In the genomic region with DNA sequence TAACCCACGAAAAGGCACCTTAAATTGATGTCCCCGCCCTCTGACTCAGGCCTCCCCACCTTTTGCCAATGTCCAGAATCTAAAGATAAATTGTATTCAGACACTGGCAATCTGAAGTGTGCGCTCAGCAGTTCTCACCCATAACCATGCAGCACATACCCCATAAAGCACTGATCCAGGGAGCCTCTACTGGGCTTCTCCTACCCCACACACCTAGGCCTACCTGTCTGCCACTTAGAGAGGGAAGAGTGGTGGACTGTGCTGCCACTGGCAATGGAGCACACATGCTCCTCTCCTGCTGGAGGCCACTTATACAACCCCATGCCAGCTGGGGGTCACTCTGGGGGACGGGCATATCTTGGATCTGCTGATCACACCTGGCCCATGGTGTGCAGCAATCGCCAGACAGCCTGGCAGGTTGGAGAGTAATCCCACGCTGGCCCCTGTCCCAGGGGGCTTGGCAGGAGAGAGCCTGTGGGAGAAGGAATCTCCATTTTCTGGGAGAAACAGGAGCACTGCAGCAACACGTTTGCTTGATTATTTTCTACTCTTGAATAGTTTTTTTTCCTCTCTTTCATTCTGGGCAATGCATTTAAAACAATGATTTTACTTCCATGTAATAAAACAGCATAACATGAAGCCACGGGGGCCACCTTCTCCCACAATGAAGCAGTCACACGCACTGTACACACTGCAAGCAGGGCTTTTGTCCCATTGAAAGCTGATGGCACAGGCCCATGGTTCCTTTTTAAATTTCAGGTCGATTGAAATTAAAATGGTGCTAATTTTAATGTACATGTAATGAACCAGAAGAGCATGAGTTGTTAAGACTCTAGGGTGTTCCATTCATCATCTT, we compare ENCODE assay signal across 18 mouse cellular contexts.
DNase-seq lines count a peak whose midpoint lies in the region; ATAC-seq lines count a peak whose summit lies in the region.
"Had no signal": no experiment of that assay in that cellular context is flagged by ENCODE, and none has a peak within 500 bp of the region (broad histone marks: within the 10 kb centered on the region; RNA-seq: fewer than 3 reads in every experiment).

No protein-coding gene starts in this region.

- H3K27ac ChIP-seq in forebrain, embryonic 14.5 days (ENCODE audit: low read depth, low read length), result 0 out of 2 replicates have a peak overlapping the region, but pooled peaks have one; percentile 14
- no peak overlapping the region for H3K27ac ChIP-seq in hindbrain, embryonic 15.5 days (replicated peaks)
- H3K27ac ChIP-seq: embryonic facial prominence, embryonic 15.5 days; heart, adult 2 months; heart, embryonic 15.5 days; kidney, postnatal 0 days had no signal

- H3K36me3 ChIP-seq in forebrain, embryonic 14.5 days (ENCODE audit: control insufficient read depth, insufficient read depth, low read length), result no peaks in the 10 kb centered on the region
- no peaks in the 10 kb centered on the region for H3K36me3 ChIP-seq in hindbrain, embryonic 15.5 days
- H3K36me3 ChIP-seq: embryonic facial prominence, embryonic 15.5 days; heart, embryonic 15.5 days had no signal

- WGBS in forebrain, embryonic 14.5 days, result 35% methylated on average over 10 of the region's 10 CpGs
- WGBS in hindbrain, embryonic 15.5 days, result 64% methylated on average over 10 of the region's 10 CpGs

- H3K4me3 ChIP-seq in forebrain, embryonic 14.5 days (ENCODE audit: low read depth, low read length), result no peak overlapping the region
- no peak overlapping the region for H3K4me3 ChIP-seq in hindbrain, embryonic 15.5 days
- H3K4me3 ChIP-seq: embryonic facial prominence, embryonic 15.5 days; heart, adult 2 months; heart, embryonic 15.5 days had no signal

- peaks cover 6% of the 10 kb centered on the region for H3K4me1 ChIP-seq in forebrain, embryonic 14.5 days (ENCODE audit: control insufficient read depth, insufficient read depth, low read length)
- H3K4me1 ChIP-seq in hindbrain, embryonic 15.5 days (replicated peaks), result no peaks in the 10 kb centered on the region
- H3K4me1 ChIP-seq: embryonic facial prominence, embryonic 15.5 days; heart, embryonic 15.5 days had no signal

- ATAC-seq in forebrain, embryonic 14.5 days, result peak; percentile 93
- peak; percentile 61; the same call in 1 of the 2 replicates for ATAC-seq in hindbrain, embryonic 15.5 days (ENCODE audit: low FRiP score, low read depth)

- no peak overlapping the region for H3K9ac ChIP-seq in forebrain, embryonic 14.5 days (ENCODE audit: low read length)
- H3K9ac ChIP-seq in hindbrain, embryonic 15.5 days, result no peak overlapping the region
- H3K9ac ChIP-seq: embryonic facial prominence, embryonic 15.5 days; heart, embryonic 15.5 days had no signal

- peak; percentile 7 for DNase-seq in right cerebral cortex, postnatal 14 days
- DNase-seq in right cerebral cortex, adult 2 months (ENCODE audit: low spot score in 2 of 2), result no peak
- DNase-seq in forebrain, embryonic 14.5 days (ENCODE audit: low spot score), result peak; percentile 83
- DNase-seq in cerebellum, postnatal 36 days, result no peak
- no peak for DNase-seq in layer of hippocampus, adult 18-20 months (ENCODE audit: low spot score in 2 of 2)
- DNase-seq in lung, adult 18-20 months, result no peak
- DNase-seq: adrenal gland, postnatal 25 days; cerebellum, adult 9-10 months; gastrocnemius, postnatal 14 days; heart, adult 2 months; kidney, adult 11 months; lung, postnatal 14 days; right cerebral cortex, adult 18-20 months; thymus, postnatal 36 days had no signal

- H3K9me3 ChIP-seq in forebrain, embryonic 14.5 days (replicated peaks; ENCODE audit: control insufficient read depth, low read length), result no peaks in the 10 kb centered on the region
- no peaks in the 10 kb centered on the region for H3K9me3 ChIP-seq in hindbrain, embryonic 15.5 days
- H3K9me3 ChIP-seq: embryonic facial prominence, embryonic 15.5 days; heart, embryonic 15.5 days had no signal

- no peak overlapping the region for H3K4me2 ChIP-seq in forebrain, embryonic 14.5 days (ENCODE audit: low read length)
- no peak overlapping the region for H3K4me2 ChIP-seq in hindbrain, embryonic 15.5 days
- H3K4me2 ChIP-seq: embryonic facial prominence, embryonic 15.5 days; heart, embryonic 15.5 days had no signal

- no peaks in the 10 kb centered on the region for H3K27me3 ChIP-seq in forebrain, embryonic 14.5 days (replicated peaks; ENCODE audit: control insufficient read depth, insufficient read depth, low read length)
- H3K27me3 ChIP-seq in hindbrain, embryonic 15.5 days, result no peaks in the 10 kb centered on the region
- H3K27me3 ChIP-seq: embryonic facial prominence, embryonic 15.5 days; heart, embryonic 15.5 days had no signal

Comparison
In these comparisons a context has a peak if more than half of its experiments do, and no peak if none do; other contexts are left out.
1. DNase-seq: peak in right cerebral cortex, postnatal 14 days (single experiment) and forebrain, embryonic 14.5 days (single experiment); none in right cerebral cortex, adult 2 months (0 of 2), cerebellum, postnatal 36 days (0 of 2), layer of hippocampus, adult 18-20 months (0 of 2) and lung, adult 18-20 months (0 of 2).